Mouse (Mus musculus) lung, embryonic 15.5 days (tissue): ENCODE data around the gene Zc3h13. TPM values are rescaled to one million over a fixed set of nuclear protein-coding genes. Genes with fewer than 3 reads are reported as not detected.

Experiments used
- ATAC-seq: fragments of 200-750 bp; cut with Nextera tagmentation; 2 replicates; pipeline ENCODE4 v1.8.0; 2017; ENCODE audit warnings: moderate number of reproducible peaks, borderline replicate concordance; ENCODE audit not compliant: low FRiP score, low TSS enrichment; ENCODE audit errors: extremely low read depth
- H3K27ac ChIP-seq: fragments of 300-500 bp; sonication (generic); 2 replicates; pipeline ENCODE4 v1.5.1; 2015; ENCODE audit warnings: moderate library complexity, mild to moderate bottlenecking, inconsistent platforms
- H3K27me3 ChIP-seq: fragments of 300-500 bp; sonication (generic); 2 replicates; pipeline ENCODE4 v1.6.1; 2015; ENCODE audit warnings: inconsistent platforms
- H3K36me3 ChIP-seq: fragments of 300-500 bp; sonication (generic); 2 replicates; pipeline ENCODE4 v1.6.1; 2015; ENCODE audit warnings: inconsistent platforms
- H3K4me1 ChIP-seq: fragments of 300-500 bp; sonication (generic); 2 replicates; pipeline ENCODE4 v1.6.1; 2015; ENCODE audit warnings: inconsistent platforms
- H3K4me2 ChIP-seq: fragments of 300-500 bp; sonication (generic); 2 replicates; pipeline ENCODE4 v1.6.1; 2015; ENCODE audit warnings: inconsistent platforms, mild to moderate bottlenecking, moderate library complexity
- H3K4me3 ChIP-seq: fragments of 300-500 bp; sonication (generic); 2 replicates; pipeline ENCODE4 v1.5.1; 2015; ENCODE audit warnings: mild to moderate bottlenecking, inconsistent platforms
- H3K9ac ChIP-seq: fragments of 300-500 bp; sonication (generic); 2 replicates; pipeline ENCODE4 v1.6.1; 2015; ENCODE audit warnings: inconsistent platforms
- H3K9me3 ChIP-seq: fragments of 300-500 bp; sonication (generic); 2 replicates; pipeline ENCODE4 v1.6.1; 2016; ENCODE audit warnings: inconsistent platforms
- WGBS: fragments of 180-500 bp; shearing (Covaris S2); methylation state at CpG from one replicate; pipeline ENCODE4 v1.1.7; 2015; 5-methylcytosine and 5-hydroxymethylcytosine counted together
- polyA plus RNA-seq: library from polyadenylated mRNA; unstranded; fragments of >200 nt; fragmentation: Nextera tagmentation; extraction: Ambion mirVana; gene quantifications from 2 replicates; pipeline ENCODE4 v1.2.1, GENCODE M21; 2015

Gene Zc3h13
- polyA plus RNA-seq, 1 experiment from 2014 or later, result 31.2 TPM

DNA sequence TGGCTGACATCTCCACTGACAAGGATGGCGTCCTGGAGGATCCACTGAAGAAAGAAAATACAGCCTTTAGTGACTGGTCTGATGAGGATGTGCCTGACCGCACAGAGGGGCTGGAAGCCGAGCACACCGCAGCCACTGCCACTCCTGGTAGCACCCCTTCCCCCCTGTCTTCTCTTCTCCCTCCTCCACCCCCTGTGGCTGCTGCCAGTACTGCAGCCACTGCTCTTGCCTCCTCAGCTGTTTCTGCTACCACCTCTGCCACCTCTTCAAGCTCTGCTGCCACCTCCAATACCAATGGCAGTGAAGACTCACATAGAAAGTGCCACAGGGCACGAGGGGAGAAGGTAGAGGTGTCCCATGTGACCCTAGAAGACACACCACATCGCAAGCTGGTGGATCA, 46.4 kb downstream of the Zc3h13 start:
- Histone ChIP-seq H3K4me1 (no peaks in the 10 kb centered on the region), H3K9ac (no peak overlapping the region), H3K36me3 (peaks cover 41% of the 10 kb centered on the region), H3K4me3 (no peak overlapping the region), H3K9me3 (no peaks in the 10 kb centered on the region), H3K4me2 (no peak overlapping the region), H3K27me3 (no peaks in the 10 kb centered on the region), H3K27ac (no peak overlapping the region)
- ATAC-seq, result no peak
- WGBS, result 84% methylated on average over 6 of the region's 6 CpGs

DNA sequence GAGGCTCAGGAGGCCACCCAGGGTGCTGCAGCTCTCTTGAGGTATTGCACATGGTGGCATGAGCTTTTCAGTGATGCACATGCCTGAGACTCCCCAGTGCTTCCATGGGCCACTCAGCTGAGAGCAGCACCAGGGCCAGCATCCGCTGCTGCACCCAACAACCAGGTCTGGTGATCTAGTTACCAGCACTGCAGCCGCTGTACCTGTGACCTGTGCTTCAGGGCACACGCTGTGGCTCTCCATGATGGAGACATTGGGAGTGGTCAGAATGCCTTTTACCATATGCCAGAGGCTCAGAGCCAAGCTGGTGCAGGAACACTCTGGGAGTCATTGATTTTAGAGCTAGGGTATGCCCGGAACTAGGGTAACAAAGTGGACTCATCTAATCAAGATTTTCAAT, 50.1 kb downstream of the Zc3h13 start:
- H3K9me3 ChIP-seq, result no peaks in the 10 kb centered on the region
- no peak overlapping the region for H3K9ac ChIP-seq
- ATAC-seq, result no peak
- H3K27ac ChIP-seq, result no peak overlapping the region
- no peak overlapping the region for H3K4me2 ChIP-seq
- H3K27me3 ChIP-seq, result no peaks in the 10 kb centered on the region
- no peak overlapping the region for H3K4me3 ChIP-seq
- WGBS, result 91% methylated on average over 4 of the region's 4 CpGs
- peaks cover 62% of the 10 kb centered on the region for H3K36me3 ChIP-seq
- H3K4me1 ChIP-seq, result no peaks in the 10 kb centered on the region

DNA sequence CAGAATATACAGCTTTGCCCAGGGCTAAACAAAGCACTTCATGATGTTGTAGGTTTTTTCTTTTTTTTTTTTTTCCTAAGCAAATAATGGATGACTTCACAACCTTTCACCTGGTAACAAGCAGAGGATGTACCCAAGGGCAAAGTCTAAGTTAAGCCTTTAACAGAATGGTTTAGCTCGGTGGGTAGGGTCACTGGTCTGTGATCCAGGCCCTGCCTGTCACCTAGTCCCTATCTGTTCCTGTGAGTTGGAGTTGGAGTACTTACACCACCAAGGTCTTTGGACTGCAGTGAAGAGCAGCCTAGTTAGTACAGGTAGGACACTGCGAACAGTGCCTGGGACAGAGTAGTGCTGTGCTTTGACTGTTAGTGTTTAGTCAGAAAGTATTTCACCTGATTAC, 53.7 kb downstream of the Zc3h13 start:
- Histone ChIP-seq H3K4me1 (no peaks in the 10 kb centered on the region), H3K9me3 (no peaks in the 10 kb centered on the region), H3K9ac (no peak overlapping the region), H3K27me3 (no peaks in the 10 kb centered on the region), H3K27ac (no peak overlapping the region), H3K36me3 (peaks cover 43% of the 10 kb centered on the region), H3K4me2 (no peak overlapping the region), H3K4me3 (no peak overlapping the region)
- 87% methylated on average over 2 of the region's 2 CpGs for WGBS
- ATAC-seq, result no peak

DNA sequence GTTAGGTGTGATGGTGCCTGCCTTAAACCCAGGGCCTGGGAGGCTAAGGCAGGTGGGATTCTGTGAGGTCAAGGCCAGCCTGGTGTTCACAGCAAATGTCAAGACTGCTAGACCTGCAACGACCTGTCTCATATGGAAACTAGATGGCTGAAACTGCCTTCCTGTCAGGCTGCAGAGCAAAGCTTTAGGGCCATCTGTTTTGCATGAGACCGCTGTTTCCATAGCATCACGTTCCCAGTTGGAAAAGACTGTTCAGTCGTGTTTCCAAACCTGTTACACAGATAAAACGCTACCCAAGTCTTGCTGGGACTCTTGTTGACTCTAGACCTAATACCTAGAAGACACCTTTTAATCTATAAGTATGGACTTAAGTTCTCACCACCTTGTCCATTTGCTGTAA, 61.9 kb downstream of the Zc3h13 start:
- Histone ChIP-seq H3K36me3 (peaks cover 22% of the 10 kb centered on the region), H3K4me1 (no peaks in the 10 kb centered on the region), H3K9me3 (no peaks in the 10 kb centered on the region), H3K27me3 (no peaks in the 10 kb centered on the region), H3K9ac (no peak overlapping the region), H3K27ac (no peak overlapping the region), H3K4me2 (no peak overlapping the region), H3K4me3 (no peak overlapping the region)
- ATAC-seq, result no peak
- 85% methylated on average over 5 of the region's 5 CpGs for WGBS

DNA sequence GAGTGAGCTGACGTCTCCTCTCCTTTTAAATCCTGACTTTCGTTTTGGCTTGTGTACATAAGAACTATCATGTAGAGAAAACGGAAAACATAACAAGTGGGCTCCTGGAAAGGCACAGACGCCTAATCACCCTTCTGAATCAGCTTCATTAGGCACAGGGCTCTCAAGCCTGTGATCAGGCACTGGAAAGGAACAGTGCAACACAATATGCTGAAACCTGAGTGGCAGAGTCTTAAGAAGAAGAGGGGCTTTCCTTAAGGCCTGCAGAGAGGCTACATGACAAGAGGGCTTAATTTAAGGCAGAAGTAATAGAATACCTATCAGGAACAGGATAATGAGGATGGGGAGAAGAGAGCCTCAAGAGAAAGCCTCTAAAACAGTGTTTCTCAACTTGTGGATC, 67.5 kb downstream of the Zc3h13 start:
- H3K36me3 ChIP-seq, result no peaks in the 10 kb centered on the region
- no peak overlapping the region for H3K4me2 ChIP-seq
- no peaks in the 10 kb centered on the region for H3K27me3 ChIP-seq
- H3K27ac ChIP-seq, result no peak overlapping the region
- no peak overlapping the region for H3K9ac ChIP-seq
- WGBS, result 58% methylated on average over 4 of the region's 4 CpGs
- no peaks in the 10 kb centered on the region for H3K9me3 ChIP-seq
- H3K4me1 ChIP-seq, result no peaks in the 10 kb centered on the region
- no peak overlapping the region for H3K4me3 ChIP-seq
- no peak for ATAC-seq

DNA sequence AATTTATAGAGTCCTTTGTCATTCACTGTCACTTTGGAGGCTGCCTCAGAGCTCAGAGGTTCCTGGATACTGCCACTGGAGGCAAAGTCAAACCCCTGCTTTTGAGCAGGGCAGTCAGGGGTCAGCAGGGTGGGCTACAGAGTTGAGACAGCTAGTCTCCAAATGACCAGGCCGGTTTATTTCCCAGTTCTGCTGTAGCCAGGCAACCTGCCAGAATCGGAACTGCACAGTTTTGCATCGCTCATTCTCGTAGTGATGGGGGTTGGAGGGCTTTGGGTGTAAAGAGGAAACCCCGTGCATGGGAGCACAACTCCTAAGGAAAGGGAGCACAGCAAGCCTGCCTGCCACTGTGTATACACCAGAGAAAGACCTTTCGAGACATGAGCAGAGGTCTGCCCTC, 79.1 kb downstream of the Zc3h13 start:
- no peak overlapping the region for H3K27ac ChIP-seq
- no peak overlapping the region for H3K9ac ChIP-seq
- no peak overlapping the region for H3K4me2 ChIP-seq
- no peaks in the 10 kb centered on the region for H3K4me1 ChIP-seq
- H3K36me3 ChIP-seq, result no peaks in the 10 kb centered on the region
- H3K9me3 ChIP-seq, result no peaks in the 10 kb centered on the region
- no peak overlapping the region for H3K4me3 ChIP-seq
- WGBS, result 42% methylated on average over 6 of the region's 6 CpGs
- no peak for ATAC-seq
- H3K27me3 ChIP-seq, result no peaks in the 10 kb centered on the region

DNA sequence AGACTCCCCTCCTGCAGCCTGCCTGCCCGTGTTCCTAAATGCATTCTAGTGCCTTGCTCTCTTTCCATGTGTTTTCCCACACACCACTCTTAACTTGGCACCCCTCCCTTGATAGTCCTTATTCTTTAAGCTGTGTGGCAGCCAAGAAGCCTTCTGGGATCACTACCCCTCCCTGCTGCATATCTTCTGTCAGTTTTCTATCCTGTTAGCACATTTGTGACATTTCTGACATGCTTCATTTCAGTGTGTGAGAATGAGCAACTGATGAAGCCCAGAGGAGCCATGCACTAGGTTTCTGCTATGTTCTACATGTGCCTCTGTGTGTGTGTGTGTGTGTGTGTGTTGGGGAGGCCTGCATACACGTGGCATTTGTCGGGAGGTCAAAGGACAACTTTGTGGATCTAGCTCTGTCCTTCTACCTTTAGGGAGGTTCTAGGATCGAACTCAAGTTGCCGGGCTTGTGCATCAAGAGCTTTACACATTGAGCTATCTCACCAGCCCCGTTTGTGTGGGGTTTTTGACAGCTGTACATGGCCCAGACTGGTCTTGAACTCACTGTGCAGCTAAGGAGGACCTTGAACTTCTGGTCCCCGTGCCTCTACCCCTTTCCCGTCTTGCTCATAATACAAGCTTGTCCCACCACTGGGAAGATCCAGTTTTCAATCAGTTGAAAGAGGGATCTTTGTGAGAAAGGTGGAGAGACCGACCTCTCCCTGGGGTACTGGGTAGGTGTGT, 81.3 kb downstream of the Zc3h13 start:
- Histone ChIP-seq H3K4me1 (no peaks in the 10 kb centered on the region), H3K27me3 (no peaks in the 10 kb centered on the region), H3K27ac (no peak overlapping the region), H3K9me3 (no peaks in the 10 kb centered on the region), H3K4me2 (no peak overlapping the region), H3K36me3 (no peaks in the 10 kb centered on the region), H3K4me3 (no peak overlapping the region), H3K9ac (no peak overlapping the region)
- ATAC-seq, result no peak
- WGBS, result 73% methylated on average over 9 of the region's 9 CpGs

DNA sequence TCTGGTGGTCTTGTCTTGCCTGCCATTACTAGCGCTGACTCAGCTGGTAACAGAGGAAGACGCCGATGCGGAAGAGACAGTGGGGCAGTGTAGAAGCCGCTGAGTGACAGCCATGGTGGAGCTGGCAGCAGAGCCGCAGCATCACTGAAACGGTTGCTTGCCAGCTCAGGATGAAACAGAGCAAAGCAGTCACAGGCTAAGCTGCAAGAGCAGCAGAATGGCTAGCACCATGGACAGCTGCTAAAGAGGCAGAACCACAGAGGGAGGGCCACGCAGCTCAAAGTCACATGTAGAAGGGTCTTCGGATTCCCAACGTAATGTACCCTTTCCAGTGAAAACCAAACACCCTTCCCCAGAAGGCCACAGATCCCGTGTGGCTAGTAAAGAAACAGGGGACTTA, 82.6 kb downstream of the Zc3h13 start:
- no peaks in the 10 kb centered on the region for H3K27me3 ChIP-seq
- H3K9me3 ChIP-seq, result no peaks in the 10 kb centered on the region
- no peak overlapping the region for H3K4me3 ChIP-seq
- WGBS, result 22% methylated on average over 11 of the region's 11 CpGs
- no peak overlapping the region for H3K27ac ChIP-seq
- no peak for ATAC-seq
- no peak overlapping the region for H3K4me2 ChIP-seq
- H3K4me1 ChIP-seq, result no peaks in the 10 kb centered on the region
- H3K36me3 ChIP-seq, result no peaks in the 10 kb centered on the region
- no peak overlapping the region for H3K9ac ChIP-seq

DNA sequence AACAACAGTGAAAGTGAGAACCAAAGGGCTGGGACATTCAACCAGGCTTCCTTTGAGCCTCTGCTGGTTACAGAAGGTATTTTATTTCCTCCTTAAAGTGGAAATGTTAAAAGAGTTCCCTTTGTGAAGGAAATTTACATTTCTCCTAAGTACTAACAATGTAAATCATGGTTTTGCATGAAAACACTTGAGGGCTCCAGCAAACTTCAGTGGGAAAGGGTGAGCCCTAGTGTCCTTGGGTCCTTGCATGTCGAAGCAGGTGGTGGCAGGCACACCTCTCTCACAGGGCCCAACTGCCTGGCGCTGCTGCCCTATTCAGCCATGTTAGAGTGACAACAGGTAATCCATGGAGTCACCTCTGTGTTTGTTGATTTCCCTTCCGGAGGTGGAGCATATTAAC, 83.3 kb downstream of the Zc3h13 start:
- H3K36me3 ChIP-seq, result no peaks in the 10 kb centered on the region
- no peak overlapping the region for H3K4me3 ChIP-seq
- H3K9me3 ChIP-seq, result no peaks in the 10 kb centered on the region
- 36% methylated on average over 3 of the region's 3 CpGs for WGBS
- H3K4me2 ChIP-seq, result no peak overlapping the region
- H3K27me3 ChIP-seq, result no peaks in the 10 kb centered on the region
- H3K27ac ChIP-seq, result no peak overlapping the region
- H3K4me1 ChIP-seq, result no peaks in the 10 kb centered on the region
- no peak for ATAC-seq
- H3K9ac ChIP-seq, result no peak overlapping the region

DNA sequence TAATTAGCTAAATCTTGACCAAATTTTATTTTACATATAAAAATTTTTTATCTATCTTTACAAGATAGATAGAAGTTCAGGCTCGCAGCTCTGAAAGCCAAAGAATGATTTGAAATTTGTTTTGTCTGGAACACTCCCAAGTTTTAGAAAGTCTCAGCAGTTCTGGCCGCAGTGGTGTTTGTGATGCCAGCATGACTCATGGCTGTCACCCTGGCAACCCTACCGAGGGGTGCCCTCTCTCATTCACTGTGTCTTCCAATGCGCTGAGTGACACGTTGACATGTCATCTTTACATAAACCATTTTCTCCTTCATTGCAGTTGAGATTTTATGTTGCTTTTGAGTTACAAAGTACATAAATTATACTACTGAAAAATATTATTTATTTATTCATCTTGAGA, 85.7 kb downstream of the Zc3h13 start:
- no peaks in the 10 kb centered on the region for H3K27me3 ChIP-seq
- WGBS, result 60% methylated on average over 5 of the region's 5 CpGs
- no peak for ATAC-seq

DNA sequence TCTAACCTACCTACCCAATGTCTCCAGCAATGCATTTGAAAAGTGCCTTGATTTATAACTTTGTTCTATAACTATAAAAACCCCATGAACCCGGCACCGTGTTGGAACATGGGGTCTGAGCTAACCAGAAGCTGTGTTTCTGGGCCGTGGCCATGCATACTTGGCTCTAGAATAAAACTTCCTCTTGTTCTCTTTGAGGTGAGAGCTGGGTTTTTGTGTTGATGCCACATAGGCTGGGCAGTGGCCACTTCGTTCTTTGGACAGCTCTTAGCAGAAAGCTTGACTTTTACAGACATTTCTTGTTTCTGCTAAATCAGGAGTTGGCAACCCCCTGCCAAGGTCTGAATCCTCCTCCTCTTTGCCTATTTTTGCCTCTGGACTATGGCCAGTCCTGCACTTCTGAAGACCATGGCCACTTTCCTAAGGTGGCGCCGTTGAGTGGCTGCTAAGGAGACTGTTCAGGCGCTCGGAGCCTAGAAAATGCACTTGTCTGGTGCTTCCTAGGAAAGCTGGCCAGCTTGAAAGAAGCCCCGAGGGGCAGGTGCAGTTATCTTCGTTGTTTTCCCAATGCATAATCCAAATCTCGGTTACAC, 90.9 kb downstream of the Zc3h13 start:
- Histone ChIP-seq H3K9ac (no peak overlapping the region), H3K4me2 (no peak overlapping the region), H3K4me1 (no peaks in the 10 kb centered on the region), H3K27ac (no peak overlapping the region), H3K4me3 (no peak overlapping the region), H3K9me3 (no peaks in the 10 kb centered on the region), H3K36me3 (no peaks in the 10 kb centered on the region), H3K27me3 (no peaks in the 10 kb centered on the region)
- ATAC-seq, result no peak
- 72% methylated on average over 11 of the region's 11 CpGs for WGBS

More for the DNA sequence above, 85.7 kb downstream of the Zc3h13 start:
- H3K9me3 ChIP-seq, result no peaks in the 10 kb centered on the region
- H3K4me2 ChIP-seq, result no peak overlapping the region
- no peak overlapping the region for H3K4me3 ChIP-seq
- H3K9ac ChIP-seq, result no peak overlapping the region
- no peaks in the 10 kb centered on the region for H3K4me1 ChIP-seq
- H3K36me3 ChIP-seq, result no peaks in the 10 kb centered on the region
- no peak overlapping the region for H3K27ac ChIP-seq

DNA sequence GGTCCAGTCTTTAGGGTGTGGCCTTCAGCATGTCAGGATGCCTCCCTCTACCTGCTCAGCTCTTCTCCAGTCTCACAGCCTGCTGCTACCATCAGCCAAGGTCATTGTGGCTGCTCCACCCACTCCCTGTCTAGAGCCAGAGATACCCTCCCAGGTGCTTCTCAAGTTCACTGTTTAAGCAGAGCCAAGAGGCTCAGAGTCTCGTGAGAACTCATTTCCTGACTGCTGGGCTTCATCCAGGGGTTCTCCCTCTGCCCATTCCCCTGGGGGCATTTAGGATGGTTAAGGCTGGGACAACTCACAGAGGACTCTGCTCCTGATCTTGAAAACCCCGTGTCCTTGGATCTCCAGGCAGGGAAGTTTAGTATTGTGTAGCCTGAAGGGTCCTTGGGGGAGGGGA, 92.1 kb downstream of the Zc3h13 start:
- H3K36me3 ChIP-seq, result no peaks in the 10 kb centered on the region
- no peak overlapping the region for H3K4me2 ChIP-seq
- no peaks in the 10 kb centered on the region for H3K9me3 ChIP-seq
- 22% methylated on average over 2 of the region's 2 CpGs for WGBS
- no peak overlapping the region for H3K4me3 ChIP-seq
- H3K9ac ChIP-seq, result no peak overlapping the region
- H3K27me3 ChIP-seq, result no peaks in the 10 kb centered on the region
- 0 out of 2 replicates have a peak, but pooled peaks have one; percentile 37 for ATAC-seq
- H3K27ac ChIP-seq, result no peak overlapping the region
- no peaks in the 10 kb centered on the region for H3K4me1 ChIP-seq
